Mouse (Mus musculus): Measurements from ENCODE around the gene Dbnl.

DNA sequence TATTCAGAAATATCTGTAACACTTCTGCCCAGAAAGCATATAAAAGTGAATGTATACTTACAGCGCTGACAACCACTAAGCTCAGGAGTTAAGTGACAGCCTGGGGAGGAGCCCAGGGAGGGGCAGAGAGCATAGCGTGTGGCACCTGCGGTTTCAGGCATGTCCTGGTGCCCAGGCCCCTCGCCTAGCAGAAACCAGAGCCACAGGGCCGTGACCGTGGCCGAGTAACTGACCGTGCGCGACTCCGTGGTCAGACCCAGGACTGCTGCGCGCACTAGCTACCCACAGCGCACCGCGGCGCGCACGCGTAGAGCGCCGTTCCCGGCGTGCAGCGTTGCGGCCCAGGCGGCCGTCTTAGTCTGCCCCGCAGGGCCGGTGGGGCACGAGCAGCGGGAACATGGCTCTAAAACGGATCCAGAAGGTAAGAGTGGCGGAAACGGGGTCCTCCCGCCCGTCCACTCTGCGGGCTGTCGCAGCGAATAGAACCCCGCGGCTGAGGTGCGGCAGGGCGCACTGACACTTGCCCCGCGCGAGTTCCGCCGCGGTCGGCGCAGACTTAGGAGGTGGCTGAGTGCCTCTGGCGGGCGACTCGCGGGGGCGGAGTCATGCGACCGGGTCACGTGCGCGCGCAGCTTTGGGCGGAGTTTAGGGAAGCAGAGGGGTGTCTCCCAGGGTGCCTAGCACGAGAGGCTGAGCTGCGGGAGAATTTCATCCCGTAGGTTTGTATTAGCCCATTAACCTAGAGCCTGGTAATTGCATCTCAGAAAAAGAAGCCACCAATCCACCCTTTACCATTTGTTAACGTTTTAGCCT, 26.3 kb upstream of the Dbnl start, which contains the start of gene Urgcp:
- TF ChIP-seq CTCF (conservative IDR thresholded peaks at IDR 0.05; ENCODE audit: insufficient read depth, insufficient read length, low read depth, low read length) (no peak; the same call in 1 of the 2 replicates), POLR2A (IDR thresholded peaks at IDR 0.05; ENCODE audit: low read depth, low read length) (peak; percentile 87)

Measured in kidney, adult 2 months (tissue).